Mouse (Mus musculus): ENCODE data around the gene Tram2.

The Tram2 gene

DNA sequence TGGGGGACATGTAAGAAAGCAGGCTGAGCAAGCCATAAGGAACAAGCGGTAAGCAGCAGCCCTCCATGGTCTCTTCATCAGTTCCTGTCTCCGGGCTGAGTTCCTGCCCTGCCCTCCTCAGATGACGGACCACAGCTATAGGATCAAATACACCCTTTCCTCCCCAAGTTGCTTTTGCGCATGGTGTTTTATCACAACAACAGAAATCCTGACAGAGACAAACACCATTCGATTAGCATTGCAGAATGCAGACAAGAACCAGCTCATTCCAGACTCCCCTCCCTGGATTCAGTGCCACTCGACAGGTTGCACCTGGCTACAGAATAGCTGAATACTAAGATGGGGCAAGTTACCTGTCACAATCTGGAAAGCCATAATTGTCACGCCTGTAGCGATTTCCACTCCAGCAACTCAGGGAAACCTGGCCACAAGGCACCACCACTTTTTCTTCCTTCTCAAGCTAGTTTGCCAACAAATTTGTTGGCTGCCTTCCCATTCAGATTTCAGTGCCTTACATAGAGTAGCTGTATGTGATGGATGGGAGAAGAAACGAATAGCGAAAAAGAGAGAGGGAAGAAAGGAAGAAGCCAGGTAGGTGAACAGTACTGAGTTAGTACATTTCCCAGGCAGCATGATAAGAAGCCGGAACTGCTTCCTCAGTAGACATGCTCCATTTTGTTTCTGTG lies 11.3 kb downstream of the Tram2 start:
- no peak for DNase-seq (ENCODE audit: low spot score)

DNA sequence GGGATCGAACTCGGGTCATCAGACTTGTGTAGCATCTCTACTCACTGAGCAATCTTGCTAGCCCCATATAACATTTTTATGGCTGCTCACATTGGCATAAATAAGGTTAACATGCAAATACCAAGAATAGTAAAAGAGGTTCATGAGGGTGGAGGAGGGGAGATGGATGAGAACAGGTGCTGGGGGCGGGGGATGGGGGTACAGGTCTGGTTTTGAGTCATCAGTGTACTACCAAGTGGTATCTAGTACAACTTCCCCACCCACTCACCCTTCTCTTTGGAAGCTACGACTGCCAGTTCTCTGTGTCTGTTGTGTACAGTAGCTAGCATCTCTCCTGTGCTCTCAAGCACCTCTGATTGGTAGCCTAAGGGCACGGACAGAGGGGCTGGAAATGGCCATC lies 14.9 kb downstream of the Tram2 start:
- no peak for DNase-seq (ENCODE audit: low spot score)

DNA sequence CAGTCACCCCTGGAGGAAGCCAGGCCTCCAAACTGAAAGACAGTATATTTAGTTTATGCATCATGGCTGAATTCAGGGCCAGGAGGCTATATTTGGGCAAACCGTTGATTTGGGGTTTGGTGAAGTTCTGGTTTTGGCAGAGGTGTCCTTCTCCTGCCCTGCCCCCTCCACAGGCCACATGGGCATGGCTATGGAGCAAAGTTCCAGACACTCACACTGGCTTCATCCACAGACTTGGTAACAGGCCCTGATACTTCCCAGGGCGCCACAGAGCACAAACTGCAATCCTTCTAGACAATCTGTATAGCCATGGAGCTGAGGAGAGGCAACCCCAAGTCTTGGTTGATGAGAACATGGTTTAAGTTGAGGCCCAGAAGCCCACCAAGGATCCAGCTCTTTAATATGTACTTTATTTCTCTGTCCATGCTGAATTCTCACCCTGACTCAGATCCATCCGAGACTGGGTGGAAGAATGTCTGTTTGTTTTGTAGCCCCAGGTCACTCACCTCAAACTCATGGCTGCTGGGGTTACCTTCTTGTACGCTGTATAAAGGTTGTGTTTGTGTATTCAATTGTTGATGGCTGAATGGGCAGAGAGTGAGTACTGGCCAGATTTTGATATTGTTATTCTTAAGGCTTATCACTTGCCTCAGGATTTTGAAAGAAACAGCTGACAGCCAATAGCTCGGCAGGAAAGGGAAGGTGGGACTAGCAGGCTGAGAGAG lies 19.5 kb downstream of the Tram2 start:
- no peak for DNase-seq (ENCODE audit: low spot score)

DNA sequence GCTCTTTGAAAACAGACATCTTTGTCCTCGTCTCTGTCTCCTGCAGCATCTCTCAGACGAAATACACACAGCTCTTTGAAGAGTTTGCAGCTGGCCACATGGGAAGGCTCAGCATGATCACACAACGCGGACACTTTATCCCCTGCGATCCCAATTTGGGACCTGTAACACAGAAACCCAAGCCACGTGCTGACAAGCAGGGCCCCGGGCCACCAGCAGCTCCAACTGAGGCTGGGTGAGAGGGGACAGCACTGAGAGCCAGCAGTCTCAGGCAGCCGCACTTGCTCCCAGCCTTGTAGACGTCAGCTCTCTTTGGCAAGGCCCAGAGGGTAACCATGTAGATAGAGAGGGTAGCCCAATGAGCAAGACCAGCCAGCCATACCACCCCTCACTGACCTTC lies 26.0 kb downstream of the Tram2 start:
- peak; percentile 23 for DNase-seq (ENCODE audit: low spot score)

DNA sequence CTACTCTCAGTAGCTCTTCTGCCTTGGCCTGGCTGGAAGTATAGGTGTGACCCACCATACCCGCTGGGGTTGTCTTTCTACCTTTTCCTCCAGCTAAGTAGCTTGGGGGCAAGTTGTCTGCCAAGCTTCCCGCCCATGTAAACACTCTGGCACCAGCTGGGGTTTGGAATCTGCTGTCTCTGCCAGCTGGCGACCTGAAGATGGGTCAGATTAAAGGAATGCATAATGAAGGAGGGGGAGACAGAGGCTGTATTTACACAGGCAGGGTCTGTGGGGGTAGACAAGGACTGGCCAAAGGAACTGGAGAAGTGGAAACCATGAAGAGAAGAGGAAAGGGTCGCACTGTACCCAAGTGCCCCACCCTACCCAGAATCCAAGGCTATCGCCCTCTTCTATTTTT lies 26.4 kb downstream of the Tram2 start:
- DNase-seq (ENCODE audit: low spot score): peak; percentile 34

DNA sequence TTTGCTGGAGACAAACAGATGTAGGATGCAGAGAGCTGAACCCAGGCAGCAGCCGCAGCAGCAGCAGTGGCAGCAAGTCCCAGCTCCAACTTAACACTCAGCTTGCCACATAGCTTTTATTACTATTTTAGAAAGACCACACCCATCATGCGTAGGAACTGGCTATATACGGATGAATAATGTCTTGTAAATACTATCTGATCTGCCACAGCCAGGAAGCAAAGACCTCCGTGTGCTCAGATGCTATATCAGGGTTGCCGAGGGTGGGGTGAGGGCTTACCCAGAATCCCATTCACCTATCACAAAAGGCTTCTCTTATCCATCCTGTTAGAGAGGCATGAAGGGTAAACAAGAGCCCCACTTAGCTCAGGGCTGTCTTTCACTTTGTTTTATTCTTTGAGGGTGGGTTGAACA lies 26.9 kb downstream of the Tram2 start:
- DNase-seq (ENCODE audit: low spot score): no peak

DNA sequence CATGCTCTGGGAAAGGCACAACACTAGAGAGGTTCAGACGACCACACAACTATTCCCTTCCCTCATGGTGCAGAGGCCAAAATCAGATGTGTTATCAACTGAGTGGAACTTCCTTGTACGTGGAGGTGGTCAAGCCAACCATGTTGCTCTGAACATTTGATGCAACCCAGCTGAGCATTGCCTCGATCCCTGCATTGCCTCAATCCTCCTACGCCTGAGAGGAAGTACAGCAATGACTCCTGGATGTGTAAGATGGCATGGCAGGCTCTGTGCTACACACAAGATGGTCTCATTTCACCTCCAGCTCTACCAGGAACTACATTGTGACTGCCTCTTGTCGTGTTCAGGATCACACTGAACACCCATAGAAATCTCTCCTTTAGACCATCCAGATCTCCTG lies 30.0 kb downstream of the Tram2 start:
- DNase-seq (ENCODE audit: low spot score): no peak

DNA sequence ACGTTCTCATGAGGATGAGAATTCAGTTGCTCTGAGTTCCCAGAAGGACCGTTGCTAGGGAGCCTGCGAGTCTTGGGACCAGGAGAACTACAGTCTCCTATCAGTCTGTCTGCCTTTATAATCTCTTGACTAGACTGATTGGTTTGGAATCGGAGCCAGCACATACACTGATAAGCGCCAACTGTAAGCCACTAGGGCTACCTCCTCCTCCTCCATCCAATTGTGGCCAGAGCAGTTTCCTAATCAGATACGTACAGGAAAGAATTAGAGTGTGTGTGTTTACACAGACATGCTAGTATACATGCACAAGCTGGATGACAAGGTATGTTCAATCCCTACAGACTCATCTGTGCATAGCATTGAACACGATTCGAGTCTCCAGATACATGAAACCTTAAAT lies 30.6 kb downstream of the Tram2 start:
- no peak for DNase-seq (ENCODE audit: low spot score)

DNA sequence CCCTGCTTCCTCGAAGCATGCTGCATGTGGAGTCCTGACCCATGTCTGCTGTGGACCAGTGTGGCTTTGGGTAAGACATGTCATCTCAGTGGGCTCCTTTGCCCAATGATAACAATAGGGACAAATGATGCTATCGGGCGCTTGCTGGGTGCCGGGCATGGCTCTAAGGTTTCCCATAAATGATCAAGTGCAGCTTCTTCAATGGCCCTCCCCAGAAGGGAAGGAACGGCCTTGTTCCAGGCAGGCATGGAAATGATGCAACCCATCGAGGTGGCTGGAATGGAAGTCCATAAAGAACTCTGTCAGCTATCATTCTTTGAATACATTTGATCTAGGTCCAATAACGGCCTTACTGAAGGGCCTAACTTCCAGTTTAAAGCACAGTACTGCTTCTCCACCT lies 36.6 kb downstream of the Tram2 start:
- DNase-seq (ENCODE audit: low spot score): no peak

DNA sequence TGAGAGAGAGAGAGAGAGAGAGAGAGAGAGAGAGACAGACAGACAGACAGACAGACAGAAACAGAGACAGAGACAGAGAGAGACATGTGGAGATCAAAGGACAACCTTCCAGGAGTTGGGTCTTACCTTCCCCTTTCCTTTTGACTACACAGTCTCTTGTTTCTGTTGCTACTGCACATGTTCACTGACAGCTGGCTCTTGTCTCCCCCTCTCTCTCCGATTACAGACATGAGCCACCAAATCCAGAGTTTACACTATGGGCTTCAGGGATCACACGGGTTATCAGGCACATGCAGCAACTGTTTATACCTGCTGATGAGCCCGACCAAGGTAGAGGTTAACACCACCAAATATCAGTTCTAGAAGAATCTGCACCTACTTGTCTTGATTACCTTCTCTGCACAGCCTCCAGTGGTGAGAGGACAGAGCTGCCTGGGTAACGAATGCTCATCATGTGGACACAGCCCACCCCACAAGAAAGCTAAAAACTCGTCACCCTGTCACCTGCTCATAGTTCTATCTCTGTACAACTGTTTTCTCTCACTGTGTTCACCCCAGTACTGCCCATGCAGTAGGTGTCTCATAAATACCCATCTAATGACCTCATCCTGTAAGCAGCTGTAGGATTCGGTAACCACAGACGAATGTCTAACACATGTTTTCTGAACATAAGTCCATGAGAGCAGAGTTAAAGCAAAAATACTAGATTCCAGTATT lies 38.3 kb downstream of the Tram2 start:
- no peak for DNase-seq (ENCODE audit: low spot score)

DNA sequence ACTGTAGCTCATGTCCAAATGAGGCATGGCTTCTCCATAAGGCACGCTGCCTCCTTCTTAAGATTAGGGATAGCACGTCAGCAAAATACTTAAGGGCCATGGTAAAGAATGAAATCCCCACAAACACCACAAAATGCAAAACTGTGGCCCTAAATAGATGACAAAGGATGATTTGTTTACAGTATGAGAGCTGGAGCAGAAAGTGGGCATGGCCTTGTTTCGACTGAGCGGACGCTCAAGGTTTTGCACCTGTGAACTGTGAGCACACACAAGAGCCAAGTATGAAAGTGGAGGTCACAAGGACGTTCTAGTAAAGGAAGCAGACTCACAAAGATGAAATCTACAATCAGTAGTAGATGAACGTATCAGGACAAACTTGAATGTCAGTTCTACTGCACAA lies 38.9 kb downstream of the Tram2 start:
- DNase-seq (ENCODE audit: low spot score): no peak

DNA sequence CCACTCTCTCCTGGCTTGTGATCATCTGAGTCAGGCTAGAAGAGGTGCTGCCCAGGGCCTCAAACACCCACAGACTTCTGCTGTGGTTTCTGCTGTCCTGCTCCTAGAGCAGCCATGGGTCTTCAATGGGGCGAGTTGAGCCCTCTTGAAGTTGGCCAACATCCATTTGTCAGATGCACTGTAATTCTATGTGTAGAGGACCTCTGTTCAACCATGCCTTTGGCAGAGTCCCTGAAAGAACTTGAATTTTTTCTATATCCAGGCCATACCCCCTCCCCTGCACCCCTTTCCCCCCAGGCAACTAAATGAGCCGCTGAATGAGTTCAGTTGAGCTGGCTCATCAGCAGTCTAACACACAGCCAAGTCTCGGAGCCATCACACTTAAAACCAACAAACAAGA lies 39.5 kb downstream of the Tram2 start:
- DNase-seq (ENCODE audit: low spot score): no peak

DNA sequence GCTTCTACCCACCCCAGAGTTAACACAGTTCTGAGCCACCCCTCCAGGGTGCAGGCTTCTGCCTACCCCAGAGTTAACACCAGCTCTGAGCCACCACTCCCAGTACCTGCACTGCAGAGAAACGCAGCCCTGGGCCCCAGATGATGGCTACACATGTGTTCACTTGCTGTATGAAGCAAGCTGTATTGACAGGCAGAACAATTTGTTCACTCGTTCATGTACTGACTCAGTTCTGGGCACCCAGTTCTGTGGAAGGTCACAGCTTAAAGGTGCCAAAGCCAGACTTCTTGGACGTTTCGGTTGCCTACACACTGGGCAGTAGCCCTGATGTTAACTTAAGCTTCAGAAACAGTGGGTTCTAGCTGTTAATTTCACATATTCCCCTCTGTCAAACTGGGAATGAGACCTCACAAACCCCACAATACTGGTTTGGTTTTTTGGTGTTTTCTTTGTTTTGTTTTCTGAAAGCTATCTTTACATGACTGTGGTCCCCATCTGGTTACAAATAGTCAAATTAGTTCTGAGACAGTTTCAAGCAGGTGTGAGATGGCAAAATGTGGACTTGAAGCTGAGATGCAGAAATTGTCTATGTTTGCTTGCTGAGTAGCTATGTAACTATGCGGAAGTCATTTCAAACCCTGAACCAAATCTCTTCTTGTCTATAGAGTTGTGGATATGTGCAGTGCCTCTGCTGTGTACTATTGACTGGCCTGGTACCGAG lies 41.0 kb downstream of the Tram2 start:
- no peak for DNase-seq (ENCODE audit: low spot score)

DNA sequence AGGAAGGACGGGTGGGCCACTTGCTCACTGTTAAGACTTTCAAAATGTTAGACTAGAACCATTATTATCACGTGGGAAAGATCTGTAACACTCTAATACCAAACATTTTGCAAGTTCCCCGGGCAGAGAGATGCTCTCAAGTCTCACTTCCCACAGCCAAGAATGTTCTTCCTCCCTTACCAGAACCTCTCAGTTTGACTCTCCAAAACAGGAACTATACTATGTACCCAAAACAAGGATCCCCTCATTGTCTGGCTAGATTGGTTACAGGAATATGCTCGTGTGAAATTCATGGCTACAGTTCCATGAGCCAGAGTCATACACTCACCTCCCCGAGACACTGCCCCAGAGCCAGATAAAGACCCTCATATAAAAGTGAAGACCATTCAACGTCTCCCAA lies 43.2 kb downstream of the Tram2 start:
- DNase-seq (ENCODE audit: low spot score): no peak

DNA sequence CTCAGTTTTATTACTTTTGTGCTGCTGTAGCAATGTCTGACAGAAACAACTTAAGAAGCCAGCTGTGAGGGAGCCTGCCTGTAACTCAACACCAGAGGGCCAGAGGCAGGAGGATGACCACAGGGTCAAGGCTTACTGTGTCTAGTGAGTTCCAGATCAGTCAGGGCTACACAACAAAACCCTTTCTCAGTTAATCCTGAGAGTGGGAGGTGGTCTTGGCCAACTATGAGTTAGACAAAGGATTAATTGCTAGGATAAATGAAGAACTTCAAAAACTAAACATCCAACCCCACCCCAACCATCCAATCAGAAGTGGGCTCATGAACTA lies 45.3 kb downstream of the Tram2 start:
- DNase-seq (ENCODE audit: low spot score): no peak

DNA sequence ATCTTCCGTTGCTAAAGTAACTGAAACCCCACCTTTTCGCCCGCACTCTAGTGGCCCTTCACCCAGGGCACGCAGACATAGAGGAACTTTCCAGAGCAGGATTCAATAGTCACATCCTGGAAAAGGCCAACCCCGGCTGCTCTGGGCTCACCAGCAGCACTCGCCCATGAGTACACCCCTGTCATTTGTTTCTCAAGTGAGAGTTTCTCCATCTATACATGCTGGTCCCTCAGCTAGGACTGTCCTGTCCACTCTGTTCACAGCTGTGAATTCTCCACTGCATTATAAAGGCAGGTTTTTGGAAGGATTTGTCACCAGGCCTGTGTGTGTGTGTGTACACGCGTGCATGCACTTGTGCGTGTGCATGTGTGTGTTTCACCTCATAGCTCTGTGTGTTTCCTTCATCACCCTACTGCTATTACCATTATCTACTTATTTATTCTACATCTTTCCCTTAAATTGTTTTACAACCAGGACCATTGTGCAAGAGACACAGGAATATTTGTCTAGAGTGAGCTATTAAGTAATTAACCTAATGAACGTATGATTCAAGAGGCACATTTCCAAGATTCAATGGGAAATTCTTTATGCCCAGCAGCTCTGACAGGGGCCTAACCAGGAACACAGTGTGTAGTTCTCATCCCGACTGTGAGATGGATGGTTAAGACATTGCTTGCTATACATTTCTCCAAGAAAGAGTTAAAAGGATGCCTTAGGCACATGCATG lies 45.8 kb downstream of the Tram2 start:
- DNase-seq (ENCODE audit: low spot score): no peak

DNA sequence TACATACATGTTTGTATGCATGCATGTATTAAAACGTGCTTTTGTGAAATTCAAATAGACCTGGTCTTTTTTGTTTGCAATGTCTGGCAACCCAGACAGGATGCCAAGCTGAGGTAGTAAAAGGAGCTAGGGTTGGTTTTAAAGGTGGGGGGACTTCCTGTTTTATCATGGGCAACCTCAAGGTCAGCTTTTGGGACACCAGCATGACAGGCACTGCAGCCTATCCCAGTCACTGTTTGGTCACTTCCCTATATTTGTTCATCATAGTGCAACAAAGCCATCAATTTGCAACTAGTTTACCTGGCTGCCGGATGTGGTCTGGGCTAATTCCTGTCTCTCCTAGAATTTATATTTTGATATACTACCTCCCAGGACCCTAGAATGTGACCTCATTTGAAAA lies 47.4 kb downstream of the Tram2 start:
- no peak for DNase-seq (ENCODE audit: low spot score)

DNA sequence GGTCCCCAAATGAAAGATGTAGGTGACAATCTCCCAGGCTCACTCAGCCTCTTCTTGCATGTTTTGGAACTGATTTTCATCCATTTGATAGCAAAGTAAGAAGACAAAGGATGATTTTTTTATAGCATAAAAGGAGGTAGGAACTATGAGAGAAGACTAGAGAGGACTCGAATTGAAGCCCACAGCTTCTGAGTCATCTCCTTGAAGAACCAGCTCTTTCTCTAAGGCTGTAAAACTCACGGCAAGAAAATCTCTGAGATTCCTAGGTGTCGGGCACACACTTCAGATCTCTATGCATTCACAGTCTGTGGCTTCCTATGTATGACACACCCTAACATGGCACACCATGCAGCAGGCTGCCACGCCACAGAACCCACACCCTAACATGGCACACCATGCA lies 50.0 kb downstream of the Tram2 start:
- DNase-seq (ENCODE audit: low spot score): no peak

DNA sequence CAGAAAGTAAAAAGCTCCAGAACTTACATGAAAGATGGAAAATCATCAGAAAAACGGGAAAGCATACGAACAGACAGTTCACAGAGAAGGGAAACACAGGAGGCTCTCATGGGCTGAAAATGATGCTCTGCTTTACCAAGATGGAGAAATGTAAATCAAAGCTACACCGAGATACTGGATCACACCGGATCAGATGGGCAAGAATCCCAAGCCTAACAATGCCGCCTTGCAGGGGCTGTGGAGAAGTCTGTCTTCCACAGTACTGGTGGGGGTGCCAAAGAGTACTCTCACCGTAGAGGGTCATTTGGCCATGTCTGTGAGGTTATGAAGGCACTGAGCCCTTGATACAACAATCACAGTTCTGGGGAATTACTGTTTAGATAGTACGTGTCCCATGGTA lies 52.5 kb downstream of the Tram2 start:
- no peak for DNase-seq (ENCODE audit: low spot score)

DNA sequence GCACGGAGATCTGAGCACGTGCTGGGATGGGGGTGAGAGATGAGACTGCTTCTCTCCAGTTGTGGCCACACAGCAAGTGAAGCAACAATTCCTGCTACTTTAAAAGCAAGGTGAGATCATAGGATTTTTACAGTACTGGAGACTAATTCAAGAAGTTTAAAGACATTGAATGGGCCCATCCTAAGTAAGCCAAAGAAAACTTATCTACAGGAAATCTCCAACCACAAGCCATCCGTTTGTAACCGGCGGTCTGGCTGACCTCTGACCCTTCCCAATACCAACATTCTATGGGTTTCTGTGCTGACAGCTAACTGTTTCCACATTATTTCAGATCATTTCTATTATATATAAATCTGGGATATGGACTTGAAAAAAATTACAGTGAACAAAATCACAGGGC lies 53.8 kb downstream of the Tram2 start:
- DNase-seq (ENCODE audit: low spot score): no peak

DNA sequence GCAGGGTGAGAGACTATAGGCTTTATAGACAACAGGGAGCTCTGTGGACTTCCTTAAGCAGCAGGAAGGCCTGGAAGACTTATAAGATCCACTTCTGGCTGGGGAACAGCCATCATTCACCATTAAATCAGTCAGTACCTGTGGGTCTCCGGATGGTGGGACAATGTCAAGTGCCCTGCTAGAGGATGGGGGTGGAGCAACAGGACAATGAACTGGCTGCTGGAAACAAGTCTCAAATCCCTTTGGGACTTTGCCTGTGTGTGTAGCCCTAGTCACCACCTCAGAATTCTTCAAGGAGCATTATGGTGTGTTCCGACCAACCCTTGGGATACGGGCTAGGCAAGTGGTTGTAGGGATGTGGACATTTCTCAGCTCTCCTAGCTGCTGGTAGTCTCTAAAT lies 55.9 kb downstream of the Tram2 start:
- DNase-seq (ENCODE audit: low spot score): no peak

DNA sequence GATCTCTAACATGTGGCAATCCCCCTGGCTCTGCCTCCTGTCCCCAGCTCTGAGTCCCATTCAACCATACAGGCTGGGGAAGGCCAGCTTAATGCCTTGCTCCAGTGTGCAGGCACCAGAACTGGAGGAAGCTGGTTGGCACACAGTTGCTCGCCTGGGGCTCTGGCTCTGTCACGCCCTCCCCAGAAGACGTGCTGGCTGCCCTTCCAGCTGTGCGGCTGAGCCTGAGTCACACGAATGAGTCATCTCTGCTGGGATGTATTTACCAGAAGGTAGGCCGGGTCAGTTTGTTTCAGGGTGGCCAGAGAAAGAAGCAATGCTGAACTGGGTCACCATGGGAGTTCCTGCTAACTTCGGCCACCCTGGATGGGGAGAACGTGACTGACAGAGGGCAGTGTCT lies 64.6 kb downstream of the Tram2 start:
- DNase-seq (ENCODE audit: low spot score): peak; percentile 60

All from ovary, postnatal 36 days (tissue).